Mouse (Mus musculus) G1E-ER4 (cell line): ENCODE measurements around the gene Mesd. TPM values are rescaled to one million over a fixed set of nuclear protein-coding genes. Genes with fewer than 3 reads are reported as not detected.

Source experiments
- GATA1 ChIP-seq: IDR thresholded peaks from one replicate; pipeline ENCODE4 v1.8.0; 2012; ENCODE audit warnings: low read length, inconsistent platforms
- polyA plus RNA-seq: library from polyadenylated mRNA; stranded (reverse); fragments of >175 nt; gene quantifications from 2 replicates; pipeline ENCODE4 v1.2.3, GENCODE M21; 2012

Mesd gene
- polyA plus RNA-seq, 1 experiment = 23.2 TPM

DNA sequence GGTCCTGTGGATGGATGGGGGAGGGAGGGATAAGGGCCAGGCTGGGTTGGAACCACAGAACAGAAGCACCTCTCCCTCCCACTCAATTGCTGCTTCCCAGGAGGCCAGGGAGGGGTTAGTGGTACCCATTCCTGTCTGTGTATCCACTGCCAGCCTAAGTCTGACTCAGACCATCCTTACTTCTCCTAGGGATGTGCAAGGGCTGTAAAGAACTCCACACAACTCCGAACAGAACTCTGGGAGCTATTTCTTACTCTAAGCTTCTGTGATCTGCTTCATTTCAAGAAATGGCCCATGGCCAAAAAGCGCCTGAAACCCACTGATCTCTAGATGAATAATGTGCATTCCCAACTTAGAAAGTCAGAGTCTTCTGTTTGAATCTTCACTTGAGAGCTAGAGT, 55.9 kb downstream of the Mesd start:
- TF ChIP-seq GATA1 = no peak

DNA sequence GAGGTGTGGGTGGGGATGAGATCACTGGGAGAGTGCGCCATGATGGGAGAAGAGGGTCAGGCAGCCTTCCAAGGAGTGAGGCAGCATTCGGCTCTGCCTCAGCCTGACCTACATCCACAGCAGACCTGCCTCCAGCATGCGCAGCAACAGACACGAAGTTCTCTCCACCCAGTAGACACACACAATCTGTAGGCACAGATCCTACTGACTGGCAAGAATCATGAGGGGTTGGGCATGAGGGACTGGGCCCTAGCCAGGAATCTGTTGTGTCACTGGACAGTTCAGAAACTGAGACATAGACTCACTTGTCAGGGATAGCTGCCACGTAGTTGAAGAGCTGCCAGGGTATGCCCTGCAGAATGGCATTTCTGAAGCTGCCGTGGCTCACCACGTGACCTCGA, 57.4 kb downstream of the Mesd start:
- no peak for TF ChIP-seq GATA1

DNA sequence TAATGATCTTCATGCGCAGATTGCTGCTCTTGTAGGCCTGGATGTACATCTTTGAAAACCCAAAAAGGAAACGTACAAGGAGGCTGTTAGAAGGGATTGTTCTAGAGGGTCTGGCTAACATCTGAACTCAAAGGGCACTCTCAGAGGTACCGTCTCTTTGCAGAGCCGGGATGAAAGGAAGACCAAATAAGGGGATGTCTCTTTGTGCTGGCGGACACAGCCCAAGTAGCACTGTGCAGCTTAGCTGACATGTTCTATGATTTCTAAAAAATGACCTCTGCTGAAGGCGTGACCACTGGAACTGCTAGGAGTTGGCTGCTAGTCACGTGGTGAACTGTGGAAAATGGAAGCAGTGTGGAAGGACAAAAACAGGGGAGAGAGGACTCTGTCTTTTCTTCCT, 64.5 kb downstream of the Mesd start:
- no peak for TF ChIP-seq GATA1

DNA sequence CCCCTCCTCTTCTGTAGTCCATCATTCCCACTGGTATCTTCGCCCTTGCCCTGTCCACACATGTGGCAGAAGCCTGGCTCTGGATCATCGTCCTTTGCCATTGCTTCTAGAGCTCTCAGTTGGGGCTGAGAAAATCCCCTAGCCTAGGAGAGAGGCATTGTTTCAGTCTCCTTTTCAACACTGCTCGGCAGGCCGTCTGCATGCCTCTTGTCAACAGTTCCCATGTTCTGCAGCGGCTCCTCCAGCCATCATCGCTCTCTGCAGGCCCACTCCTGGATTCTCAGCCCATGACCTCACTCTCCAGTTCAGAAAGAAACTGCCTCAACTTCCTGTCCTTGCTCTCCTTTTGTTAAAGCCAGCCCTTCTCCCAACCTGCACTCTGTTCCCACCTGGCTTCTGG, 65.4 kb downstream of the Mesd start:
- no peak for TF ChIP-seq GATA1

Other genes starting within 250 kb of the Mesd start
- not detected in 2 replicates for gene Il16, start 138.7 kb upstream of the Mesd start, polyA plus RNA-seq
- not detected in 2 replicates for gene Cfap161, start 89.6 kb upstream of the Mesd start, polyA plus RNA-seq
- gene Tlnrd1, start 161 bp upstream of the Mesd start, polyA plus RNA-seq = 55.1 and 74.1 TPM in 2 replicates
- gene Cemip, start 202.0 kb downstream of the Mesd start, polyA plus RNA-seq = not detected in 2 replicates